Mouse (Mus musculus) megakaryocyte-erythroid progenitor cell, adult 5-6 weeks (primary cell): Measurements from ENCODE around the gene Myo5c. TPM values are rescaled to one million over a fixed set of nuclear protein-coding genes. Genes with fewer than 3 reads are reported as not detected.

ENCODE experiments used
- ATAC-seq: replicated peaks from 2 replicates; pipeline ENCODE4 v1.8.0; 2016; ENCODE audit warnings: mild to moderate bottlenecking, inconsistent platforms; ENCODE audit not compliant: severe bottlenecking, poor library complexity, low FRiP score, low TSS enrichment
- total RNA-seq, 2 experiments: library from RNA; stranded (forward) in 1 of 2; stranded (reverse) in 1 of 2; fragments of 200-1000, 215-1000 nt in 1 of 2; fragments of >200 nt in 1 of 2; fragmentation: Nextera tagmentation in 1 of 2; gene quantifications; 2 replicates each; pipeline ENCODE4 v1.2.3; 2014 to 2017

Myo5c gene
- not detected in 2 replicates for total RNA-seq (2014; fragmentation: Nextera tagmentation)
- 0.38 TPM in 1 of 2 replicates, not detected in the other for total RNA-seq (2017)

DNA sequence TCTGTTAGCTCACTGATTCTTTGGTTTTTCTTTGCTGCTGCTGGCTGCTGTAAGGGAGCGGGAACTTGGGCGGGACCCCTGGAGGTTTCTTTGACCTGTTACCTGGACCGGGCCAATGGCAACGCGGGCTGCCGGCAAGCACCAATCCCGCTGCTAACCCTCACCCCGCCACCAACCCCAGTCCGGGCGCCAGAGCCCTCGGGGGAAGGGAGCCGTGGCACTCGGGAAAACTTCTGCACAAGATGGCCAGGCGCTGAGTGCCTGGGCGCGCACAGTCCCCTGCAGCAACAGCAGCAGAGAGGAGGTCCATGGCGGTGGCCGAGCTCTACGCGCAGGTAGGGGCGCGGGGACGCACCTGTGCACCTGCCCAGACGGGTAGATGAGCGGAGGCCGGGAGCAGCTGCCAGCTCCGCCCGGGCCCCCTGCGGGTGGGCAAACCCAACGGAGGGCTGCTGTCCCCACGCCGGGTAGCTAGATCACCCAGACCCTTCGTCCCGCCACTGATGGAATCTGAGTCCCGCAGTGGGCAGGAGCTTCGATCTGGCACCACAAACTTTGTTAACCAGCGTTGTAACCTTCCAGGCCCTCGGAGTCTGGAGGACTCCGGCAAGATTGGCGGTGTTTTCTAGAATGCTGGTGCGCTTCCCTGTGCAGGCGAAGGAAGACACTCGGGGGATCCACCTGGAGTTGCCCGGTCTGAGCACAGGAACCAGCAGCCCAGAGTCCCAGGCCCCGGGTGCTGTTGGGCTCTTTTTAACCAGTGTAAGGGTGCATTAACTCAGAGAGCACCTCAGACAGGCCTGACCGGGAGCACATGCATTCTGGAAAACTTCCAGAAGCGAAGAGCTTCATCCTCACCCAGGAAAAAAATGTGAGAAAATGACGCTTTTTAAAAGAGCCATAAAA lies at the start of gene Myo5c:
Gene Myo5c, plus strand, starts transcription at position 180 of the 906 bp plus-strand sequence.
- peak; percentile 26; the same call in 1 of the 2 replicates for ATAC-seq

DNA sequence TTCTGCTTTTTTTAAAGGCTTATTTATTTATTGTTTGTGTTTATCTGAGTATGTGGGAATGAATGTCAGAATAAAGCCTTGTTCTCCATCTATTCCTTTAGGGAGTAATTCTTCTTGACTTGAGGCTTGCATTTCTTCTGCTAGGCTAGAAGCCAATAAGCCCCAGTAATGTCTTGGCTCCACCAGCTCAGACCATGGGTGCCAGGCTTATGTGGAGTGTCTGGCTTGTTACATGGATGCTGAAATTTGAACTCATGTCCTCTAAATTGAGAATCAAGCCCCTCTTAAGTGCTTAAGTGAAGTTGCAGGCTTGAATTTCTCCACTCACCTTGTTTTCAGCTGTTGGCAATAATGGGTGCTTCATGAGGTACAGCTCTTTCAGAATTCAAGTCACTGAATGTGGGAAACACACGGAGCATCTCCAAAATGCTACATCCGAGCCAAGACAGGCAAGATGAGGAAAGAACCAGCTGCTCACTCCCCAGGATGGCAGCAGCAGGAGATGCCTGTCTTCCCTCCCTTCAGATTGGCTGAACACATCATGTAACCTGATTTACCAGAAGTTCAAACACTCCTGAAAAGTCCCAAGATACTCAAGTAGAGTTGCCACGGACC lies 44.1 kb upstream of the Myo5c start:
- ATAC-seq, result no peak

GRCm38 (mm10) chr9:75193858-75194257 lies 38.0 kb upstream of the Myo5c start:
- ATAC-seq, result no peak

DNA sequence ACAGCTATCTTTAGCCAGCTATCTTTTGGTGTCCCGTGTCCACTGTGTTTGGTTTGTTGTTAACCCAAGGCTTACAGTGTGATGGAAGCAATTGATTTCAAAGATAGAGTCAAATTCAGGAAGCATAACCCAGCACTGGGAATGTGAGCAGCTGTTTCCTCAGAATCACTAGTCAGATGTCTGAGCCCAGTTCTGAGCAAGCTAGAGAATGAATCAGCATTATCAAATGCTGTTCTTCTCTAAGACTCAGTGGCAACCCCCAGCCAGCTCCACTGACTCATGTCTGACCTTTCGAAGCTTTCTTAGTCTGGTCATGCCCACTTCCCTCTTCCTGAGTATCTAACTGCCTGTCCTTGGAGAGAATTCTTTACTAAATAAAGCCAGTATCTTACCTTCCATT lies 35.5 kb upstream of the Myo5c start:
- ATAC-seq, result no peak

DNA sequence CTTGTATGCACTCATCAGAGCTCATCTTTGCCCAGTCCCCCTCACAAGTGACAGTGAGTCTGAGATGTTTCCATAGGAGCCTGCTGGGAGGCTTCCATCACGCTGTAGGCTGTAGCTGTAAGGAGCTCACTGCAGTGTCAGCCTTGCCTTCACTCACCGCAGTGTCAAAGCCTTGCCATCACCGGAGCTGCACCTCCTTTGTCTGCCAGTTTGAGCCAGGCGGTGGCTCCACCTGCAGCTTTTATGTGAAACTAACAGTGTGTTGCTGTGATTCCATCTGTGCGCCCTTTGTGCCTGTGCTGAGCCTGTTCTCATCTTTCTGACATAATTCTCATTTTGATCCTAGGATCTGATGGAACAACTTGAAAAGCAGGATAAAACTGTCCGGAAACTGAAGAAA lies 34.5 kb upstream of the Myo5c start:
- ATAC-seq, result no peak

- no peak for ATAC-seq
Measured at GRCm38 (mm10) chr9:75201506-75201905, 30.3 kb upstream of the Myo5c start.

- ATAC-seq, result no peak
Measured at GRCm38 (mm10) chr9:75202036-75202435, 29.8 kb upstream of the Myo5c start.

GRCm38 (mm10) chr9:75209246-75209645 lies 22.6 kb upstream of the Myo5c start:
- ATAC-seq, result no peak

DNA sequence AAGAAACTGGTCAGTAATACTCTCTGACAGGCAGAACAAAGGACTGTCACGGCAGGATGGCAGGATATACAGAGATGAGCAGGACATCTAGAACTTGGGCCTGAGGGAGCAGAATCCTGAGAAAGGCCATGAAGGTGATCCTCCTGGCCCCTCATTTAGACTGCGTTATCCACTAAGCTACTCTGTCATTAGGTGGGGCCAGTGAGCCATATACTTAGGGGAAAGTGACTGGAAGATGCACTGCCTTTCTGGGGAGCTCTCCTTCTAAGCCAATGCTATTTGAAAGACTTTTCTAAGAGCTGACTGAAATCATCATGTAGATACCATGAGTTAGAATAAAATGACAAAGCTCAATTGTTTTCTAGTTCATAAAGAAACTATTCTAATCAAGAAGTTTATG lies 21.6 kb upstream of the Myo5c start:
- ATAC-seq, result no peak

DNA sequence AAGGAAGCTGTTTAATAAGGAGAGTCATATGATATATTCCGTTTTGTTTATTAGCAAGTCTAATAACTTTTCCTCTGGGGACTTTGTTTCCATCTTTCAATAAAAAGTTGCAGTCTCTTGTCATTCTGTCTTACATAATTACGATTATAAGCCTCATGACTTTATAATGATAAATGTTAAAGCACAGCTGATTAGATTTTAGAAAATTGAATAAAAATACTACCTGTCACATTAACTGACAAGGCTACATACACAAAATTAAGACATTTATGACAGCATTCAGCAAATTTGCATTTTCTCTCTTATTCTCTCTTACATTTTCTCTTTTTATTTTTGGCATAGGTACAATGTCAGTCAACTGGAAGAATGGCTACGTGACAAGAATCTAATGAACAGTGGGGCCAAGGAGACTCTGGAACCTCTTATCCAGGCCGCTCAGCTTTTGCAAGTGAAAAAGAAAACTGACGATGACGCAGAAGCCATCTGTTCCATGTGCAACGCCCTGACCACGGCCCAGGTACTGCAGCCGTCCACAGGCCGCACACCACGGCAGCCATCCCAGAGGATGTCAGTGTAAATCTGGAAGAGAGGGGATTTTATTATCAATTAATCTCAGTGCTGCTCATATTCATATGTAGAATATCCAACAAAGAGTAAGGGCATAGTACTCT lies 16.9 kb upstream of the Myo5c start:
- no peak for ATAC-seq

GRCm38 (mm10) chr9:75219942-75220341 lies 11.9 kb upstream of the Myo5c start:
- ATAC-seq, result no peak

DNA sequence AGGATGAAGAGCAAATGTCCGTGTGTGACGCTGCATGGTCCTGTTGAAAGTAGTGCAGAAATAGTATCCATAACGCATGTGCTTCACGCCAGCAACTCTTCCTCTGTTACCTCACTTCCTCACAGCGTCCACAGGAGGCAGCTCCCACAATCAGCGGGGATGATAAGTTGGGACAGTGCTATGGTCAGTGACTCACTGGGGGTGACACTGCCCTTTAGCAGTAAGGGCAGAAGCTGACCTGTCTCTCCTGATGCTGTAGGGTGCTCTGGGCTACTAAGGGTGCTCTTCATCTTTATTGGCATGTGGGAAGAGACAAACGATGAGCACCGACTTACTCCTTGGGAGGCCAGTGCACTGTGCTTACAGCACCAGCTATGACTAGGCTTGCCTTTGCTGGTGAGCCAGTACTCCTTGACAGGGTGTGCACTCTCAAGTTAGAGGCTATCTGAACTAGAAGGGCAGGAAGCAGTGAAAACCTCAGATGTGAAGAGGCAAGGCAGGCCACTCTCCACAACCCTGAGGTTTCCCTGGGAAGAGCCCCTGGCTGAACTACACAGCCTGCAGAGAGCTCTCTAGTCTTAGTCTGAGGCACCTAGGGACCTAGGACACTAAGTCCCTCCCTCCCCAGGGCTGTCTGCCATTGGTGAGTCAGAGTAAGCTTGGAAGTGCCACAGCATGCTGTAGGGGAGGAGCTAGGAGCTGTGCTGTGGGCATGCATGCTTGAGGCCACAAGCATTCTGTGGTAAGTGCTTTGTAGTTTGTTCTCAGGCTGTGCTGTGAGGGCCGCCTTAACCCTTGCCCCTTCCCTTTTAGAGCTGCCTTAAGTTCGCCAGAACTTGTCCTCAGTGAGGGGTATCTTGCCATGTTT lies 10.2 kb upstream of the Myo5c start:
- ATAC-seq, result peak; percentile 82

GRCm38 (mm10) chr9:75232860-75233259 lies 1.0 kb downstream of the Myo5c start:
- ATAC-seq, result no peak

- ATAC-seq, result no peak
Measured at GRCm38 (mm10) chr9:75234271-75234741, 2.5 kb downstream of the Myo5c start.

- ATAC-seq, result no peak
Measured at GRCm38 (mm10) chr9:75234983-75235627, 3.3 kb downstream of the Myo5c start.

GRCm38 (mm10) chr9:75235696-75236095 lies 3.9 kb downstream of the Myo5c start:
- ATAC-seq, result no peak

- ATAC-seq, result no peak
Measured at GRCm38 (mm10) chr9:75236416-75237308, 4.8 kb downstream of the Myo5c start.

- ATAC-seq, result no peak
Measured at GRCm38 (mm10) chr9:75238179-75238578, 6.4 kb downstream of the Myo5c start.
